Mouse (Mus musculus): ENCODE measurements around the gene Prep. TPM values are rescaled to one million over a fixed set of nuclear protein-coding genes. Genes with fewer than 3 reads are reported as not detected.
A peak's percentile ranks its signal among the peaks of the same experiment; 100 is the strongest.
"Not testable (repeated sequence)": the region's sequence is repeated elsewhere in the genome, so short reads cannot be mapped to it uniquely, and the experiment has no call there.

The Prep gene
- polyA plus RNA-seq, 1 experiment from 2014 or later, result 41.7 TPM

GRCm38 (mm10) chr10:45080490-45080889, 13.5 kb downstream of the Prep start:
- Histone ChIP-seq H3K4me1 (peaks cover 51% of the 10 kb centered on the region), H3K27me3 (replicated peaks; ENCODE audit: low read depth, poor library complexity, severe bottlenecking) (no peaks in the 10 kb centered on the region), H3K36me3 (replicated peaks) (peaks cover 56% of the 10 kb centered on the region), H3K27ac (replicated peaks) (no peak overlapping the region), H3K9me3 (no peaks in the 10 kb centered on the region), H3K4me3 (no peak overlapping the region)
- DNase-seq (ENCODE audit: low spot score), result no peak
- 81% methylated on average over 6 of the region's 6 CpGs for WGBS

- H3K27ac ChIP-seq (replicated peaks), result no peak overlapping the region
- peaks cover 33% of the 10 kb centered on the region for H3K4me1 ChIP-seq
- H3K36me3 ChIP-seq (replicated peaks), result peaks cover 65% of the 10 kb centered on the region
- H3K4me3 ChIP-seq, result no peak overlapping the region
- H3K9me3 ChIP-seq, result no peaks in the 10 kb centered on the region
- no peak for DNase-seq (ENCODE audit: low spot score)
- 67% methylated on average over 2 of the region's 2 CpGs for WGBS
- H3K27me3 ChIP-seq (replicated peaks; ENCODE audit: low read depth, poor library complexity, severe bottlenecking), result no peaks in the 10 kb centered on the region
Measured at GRCm38 (mm10) chr10:45082730-45083129, 15.7 kb downstream of the Prep start.

- Histone ChIP-seq H3K4me1 (peaks cover 30% of the 10 kb centered on the region), H3K27ac (replicated peaks) (peak overlapping the region; percentile 55), H3K36me3 (replicated peaks) (peaks cover 67% of the 10 kb centered on the region)
- H3K4me3 ChIP-seq; H3K9me3 ChIP-seq; H3K27me3 ChIP-seq (replicated peaks; ENCODE audit: low read depth, poor library complexity, severe bottlenecking); DNase-seq (ENCODE audit: low spot score): not testable (repeated sequence)
- 32% methylated on average over 7 of the region's 7 CpGs for WGBS
Measured at GRCm38 (mm10) chr10:45084002-45084401, 17.0 kb downstream of the Prep start.

DNA sequence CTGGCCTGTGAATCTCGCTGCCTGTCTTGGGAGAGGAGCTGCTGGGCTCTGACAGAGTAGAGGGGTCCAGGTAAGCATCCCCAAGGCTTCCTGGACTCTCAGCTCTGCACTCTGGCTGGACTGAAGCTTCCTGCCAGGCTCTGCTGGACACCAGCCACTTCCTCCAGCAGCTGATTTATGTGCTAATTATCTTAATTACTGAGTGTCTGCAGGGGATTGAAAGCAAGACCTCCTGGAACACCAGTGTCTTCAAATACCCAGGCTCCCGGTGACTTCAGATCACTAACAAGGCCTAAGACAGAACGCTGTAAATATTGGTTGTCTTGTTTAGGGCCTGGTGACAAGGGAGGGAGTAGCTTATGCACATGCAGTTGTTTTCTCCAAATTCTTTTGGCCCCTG, 17.5 kb downstream of the Prep start:
- Histone ChIP-seq H3K27me3 (replicated peaks; ENCODE audit: low read depth, poor library complexity, severe bottlenecking) (no peaks in the 10 kb centered on the region), H3K27ac (replicated peaks) (peak overlapping the region; percentile 55), H3K9me3 (no peaks in the 10 kb centered on the region), H3K4me3 (no peak overlapping the region), H3K4me1 (peaks cover 30% of the 10 kb centered on the region), H3K36me3 (replicated peaks) (peaks cover 69% of the 10 kb centered on the region)
- WGBS, result 27% methylated on average over 3 of the region's 3 CpGs
- no peak for DNase-seq (ENCODE audit: low spot score)

DNA sequence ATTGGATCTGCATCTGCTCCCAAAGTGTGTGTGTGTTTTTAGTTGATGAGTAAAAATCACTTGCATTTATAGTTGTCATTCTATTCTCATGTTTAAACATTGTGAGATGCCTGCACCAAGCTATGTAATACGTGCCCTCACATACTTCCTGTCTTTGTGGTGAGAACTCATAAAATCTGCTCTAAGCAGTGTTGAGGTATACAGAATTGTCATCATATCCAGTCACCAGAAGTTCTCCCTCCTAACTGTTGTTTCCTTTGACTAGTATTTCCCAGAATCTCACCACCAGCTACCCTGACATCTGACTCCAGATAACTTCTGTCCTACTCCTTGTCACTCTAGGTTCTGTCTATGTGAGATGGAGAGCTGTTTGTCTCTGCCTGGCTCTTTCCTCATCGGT, 18.3 kb downstream of the Prep start:
- no peak for DNase-seq (ENCODE audit: low spot score)
- peaks cover 69% of the 10 kb centered on the region for H3K36me3 ChIP-seq (replicated peaks)
- peaks cover 22% of the 10 kb centered on the region for H3K4me1 ChIP-seq
- WGBS, result 88% methylated on average over 2 of the region's 2 CpGs
- H3K9me3 ChIP-seq, result no peaks in the 10 kb centered on the region
- H3K4me3 ChIP-seq, result no peak overlapping the region
- no peaks in the 10 kb centered on the region for H3K27me3 ChIP-seq (replicated peaks; ENCODE audit: low read depth, poor library complexity, severe bottlenecking)
- no peak overlapping the region for H3K27ac ChIP-seq (replicated peaks)

DNA sequence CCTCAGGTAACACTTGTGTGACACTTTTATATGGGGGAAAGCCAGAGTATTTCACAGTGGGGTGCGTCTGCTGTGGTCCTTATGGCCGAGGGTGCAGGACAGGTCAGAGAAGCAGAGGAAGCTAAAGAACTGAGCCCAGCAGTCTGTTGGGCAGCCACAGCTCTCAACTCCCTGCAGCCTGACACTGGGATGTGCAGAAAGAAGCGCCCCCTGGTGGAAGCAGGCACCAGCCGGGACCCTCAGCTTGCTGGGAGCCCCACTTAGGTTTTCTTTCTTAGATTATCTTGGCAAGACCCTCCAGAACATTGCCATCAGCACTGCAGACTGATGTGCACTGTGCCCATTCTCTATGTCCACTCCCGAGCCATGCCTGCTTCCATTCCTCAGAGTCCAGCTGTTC, 19.6 kb downstream of the Prep start:
- peak; percentile 48 for DNase-seq (ENCODE audit: low spot score)
- H3K27ac ChIP-seq (replicated peaks), result no peak overlapping the region
- peaks cover 70% of the 10 kb centered on the region for H3K36me3 ChIP-seq (replicated peaks)
- 59% methylated on average over 5 of the region's 5 CpGs for WGBS
- H3K9me3 ChIP-seq, result no peaks in the 10 kb centered on the region
- H3K27me3 ChIP-seq (replicated peaks; ENCODE audit: low read depth, poor library complexity, severe bottlenecking), result no peaks in the 10 kb centered on the region
- H3K4me3 ChIP-seq, result no peak overlapping the region
- peaks cover 21% of the 10 kb centered on the region for H3K4me1 ChIP-seq

DNA sequence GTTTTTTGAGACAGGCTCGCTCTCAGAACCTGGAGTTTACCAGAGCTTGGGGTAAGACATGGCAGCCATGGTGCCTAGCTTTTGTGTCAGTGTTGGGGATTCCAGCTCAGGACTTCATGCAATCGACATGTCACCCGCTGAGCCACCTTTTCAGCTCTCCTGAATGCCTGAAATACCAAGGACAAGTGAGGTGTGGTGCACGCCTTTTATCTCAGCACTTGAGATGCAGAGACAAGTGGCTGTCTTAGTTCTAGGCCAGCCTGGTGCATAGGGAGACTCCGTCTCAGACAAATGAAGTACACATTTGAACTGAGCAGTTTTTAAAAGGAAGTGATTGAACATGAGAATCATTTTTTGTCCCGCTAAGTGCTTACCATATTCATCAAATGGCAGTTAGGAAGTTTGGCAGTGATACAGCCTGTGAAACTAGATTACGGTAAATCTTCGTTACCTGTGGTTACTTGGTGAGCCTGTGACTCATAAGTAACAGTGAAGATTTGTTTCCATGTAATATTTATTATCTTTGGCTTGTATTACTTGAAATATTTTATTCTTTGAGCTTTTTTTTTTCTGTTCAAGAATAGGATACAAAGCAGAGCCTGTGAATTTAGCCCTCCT, 24.6 kb downstream of the Prep start:
- Histone ChIP-seq H3K27ac (replicated peaks) (no peak overlapping the region), H3K36me3 (replicated peaks) (peaks cover 95% of the 10 kb centered on the region), H3K4me3 (no peak overlapping the region), H3K4me1 (no peaks in the 10 kb centered on the region), H3K9me3 (no peaks in the 10 kb centered on the region), H3K27me3 (replicated peaks; ENCODE audit: low read depth, poor library complexity, severe bottlenecking) (no peaks in the 10 kb centered on the region)
- WGBS, result 71% methylated on average over 8 of the region's 8 CpGs
- DNase-seq (ENCODE audit: low spot score), result no peak

DNA sequence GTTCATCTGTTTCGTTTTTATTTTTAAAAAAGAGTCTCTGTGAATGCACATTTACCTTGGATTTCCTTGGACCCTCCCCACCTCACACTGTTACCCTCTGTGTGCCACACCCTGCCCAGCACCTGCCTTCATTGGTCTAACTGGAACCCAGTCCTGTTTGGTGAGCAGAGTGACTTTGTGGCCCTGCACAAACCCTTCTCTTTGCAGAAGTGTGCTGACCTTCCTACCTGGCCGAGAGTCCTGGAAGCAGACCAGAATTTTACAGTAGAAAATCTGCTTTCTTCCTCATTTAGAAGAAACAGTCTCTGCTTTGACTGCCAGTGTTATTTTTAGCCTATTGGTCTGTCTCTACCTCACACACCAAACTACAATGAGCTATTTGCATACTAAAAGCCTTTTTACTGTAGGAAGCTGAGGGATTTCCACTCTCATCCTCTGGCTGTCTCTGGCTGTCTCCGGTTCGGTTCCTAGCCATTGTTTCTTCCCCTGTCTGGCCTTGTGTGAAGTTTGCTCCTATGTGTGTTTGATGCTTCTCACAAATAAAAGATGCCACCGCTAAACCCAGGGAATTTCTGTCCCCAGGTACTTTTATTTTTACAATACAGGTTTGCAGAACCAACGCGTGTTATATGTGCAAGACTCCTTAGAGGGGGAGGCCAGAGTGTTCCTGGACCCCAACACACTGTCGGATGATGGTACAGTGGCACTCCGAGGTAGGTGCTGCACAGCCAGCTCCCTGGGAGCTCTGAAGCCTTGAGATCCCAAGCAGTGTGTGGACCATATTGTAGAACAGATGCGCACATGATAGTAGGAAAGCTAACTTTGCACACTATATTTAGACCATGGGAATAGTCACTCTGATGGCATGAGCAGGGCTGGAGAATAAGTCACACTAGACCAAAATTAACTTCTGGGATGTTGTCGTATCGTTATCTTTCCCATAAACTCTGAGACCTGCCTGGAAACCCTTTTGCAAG, 25.4 kb downstream of the Prep start:
- H3K9me3 ChIP-seq, result no peaks in the 10 kb centered on the region
- no peak for DNase-seq (ENCODE audit: low spot score)
- H3K36me3 ChIP-seq (replicated peaks), result peaks cover 95% of the 10 kb centered on the region
- no peak overlapping the region for H3K4me3 ChIP-seq
- no peaks in the 10 kb centered on the region for H3K27me3 ChIP-seq (replicated peaks; ENCODE audit: low read depth, poor library complexity, severe bottlenecking)
- no peaks in the 10 kb centered on the region for H3K4me1 ChIP-seq
- no peak overlapping the region for H3K27ac ChIP-seq (replicated peaks)
- 83% methylated on average over 12 of the region's 12 CpGs for WGBS

- Histone ChIP-seq H3K36me3 (replicated peaks) (peaks cover 88% of the 10 kb centered on the region), H3K27me3 (replicated peaks; ENCODE audit: low read depth, poor library complexity, severe bottlenecking) (no peaks in the 10 kb centered on the region), H3K27ac (replicated peaks) (no peak overlapping the region), H3K4me3 (no peak overlapping the region), H3K9me3 (no peaks in the 10 kb centered on the region), H3K4me1 (no peaks in the 10 kb centered on the region)
- DNase-seq (ENCODE audit: low spot score), result no peak
- WGBS, result 93% methylated on average over 2 of the region's 2 CpGs
Measured at GRCm38 (mm10) chr10:45098751-45099150, 31.7 kb downstream of the Prep start.

DNA sequence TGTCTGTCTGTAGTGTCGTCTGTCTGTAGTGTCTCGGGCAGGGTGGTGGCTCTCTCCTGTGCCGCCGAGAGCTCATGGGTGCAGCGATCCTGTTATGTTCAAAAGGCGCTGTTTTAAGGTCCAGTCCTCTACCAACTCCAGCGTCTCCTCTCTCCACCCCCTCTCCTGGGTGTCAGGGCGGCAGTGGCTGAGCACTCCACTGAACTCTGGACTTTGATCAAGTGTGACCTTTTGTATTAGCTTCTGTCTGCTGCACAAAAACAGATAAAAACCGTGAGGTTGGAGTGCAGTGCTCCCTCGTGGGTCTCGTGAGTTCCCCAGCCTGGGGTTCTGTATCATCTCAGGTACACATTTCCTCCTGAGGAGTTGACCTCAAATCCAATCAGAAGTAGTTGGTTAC, 33.5 kb downstream of the Prep start:
- Histone ChIP-seq H3K27ac (replicated peaks) (no peak overlapping the region), H3K4me1 (no peaks in the 10 kb centered on the region), H3K9me3 (no peaks in the 10 kb centered on the region), H3K4me3 (no peak overlapping the region), H3K27me3 (replicated peaks; ENCODE audit: low read depth, poor library complexity, severe bottlenecking) (no peaks in the 10 kb centered on the region), H3K36me3 (replicated peaks) (peaks cover 82% of the 10 kb centered on the region)
- DNase-seq (ENCODE audit: low spot score), result no peak
- 90% methylated on average over 11 of the region's 11 CpGs for WGBS

- DNase-seq (ENCODE audit: low spot score), result no peak
- Histone ChIP-seq H3K9me3 (no peaks in the 10 kb centered on the region), H3K27ac (replicated peaks) (no peak overlapping the region), H3K36me3 (replicated peaks) (peaks cover 75% of the 10 kb centered on the region), H3K27me3 (replicated peaks; ENCODE audit: low read depth, poor library complexity, severe bottlenecking) (no peaks in the 10 kb centered on the region), H3K4me3 (no peak overlapping the region), H3K4me1 (no peaks in the 10 kb centered on the region)
- 80% methylated on average over 11 of the region's 11 CpGs for WGBS
Measured at GRCm38 (mm10) chr10:45103184-45103583, 36.2 kb downstream of the Prep start.

GRCm38 (mm10) chr10:45104098-45104497, 37.1 kb downstream of the Prep start:
- Histone ChIP-seq H3K4me3 (no peak overlapping the region), H3K9me3 (no peaks in the 10 kb centered on the region), H3K27me3 (replicated peaks; ENCODE audit: low read depth, poor library complexity, severe bottlenecking) (no peaks in the 10 kb centered on the region), H3K4me1 (no peaks in the 10 kb centered on the region), H3K36me3 (replicated peaks) (peaks cover 75% of the 10 kb centered on the region), H3K27ac (replicated peaks) (no peak overlapping the region)
- DNase-seq (ENCODE audit: low spot score), result no peak
- 91% methylated on average over 7 of the region's 7 CpGs for WGBS

DNA sequence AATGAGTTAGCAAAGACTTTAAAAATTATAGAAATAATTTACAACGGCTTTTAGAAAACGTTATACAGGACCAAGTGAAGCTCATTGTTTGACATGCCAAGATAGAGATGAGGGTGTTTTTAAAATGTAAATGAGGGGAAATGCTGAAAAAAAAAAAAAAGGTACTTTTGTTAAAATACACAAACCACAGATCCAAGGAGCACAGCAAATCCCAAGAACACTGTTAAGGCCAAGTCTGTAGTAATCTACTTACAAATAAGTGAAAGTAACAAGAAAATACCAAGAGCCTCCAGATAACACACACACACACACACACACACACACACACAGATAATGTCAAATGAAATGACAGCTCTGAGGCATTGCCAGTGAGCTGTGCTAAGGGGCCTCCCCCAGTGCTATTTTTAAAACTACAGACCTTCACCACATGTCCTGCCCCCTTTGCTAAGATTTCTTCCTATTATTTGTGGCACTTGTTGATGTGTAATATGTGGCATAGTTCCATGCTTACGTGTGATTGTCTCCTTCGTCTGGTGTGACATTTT, 37.6 kb downstream of the Prep start:
- H3K27ac ChIP-seq (replicated peaks), result no peak overlapping the region
- H3K36me3 ChIP-seq (replicated peaks), result peaks cover 75% of the 10 kb centered on the region
- H3K9me3 ChIP-seq, result no peaks in the 10 kb centered on the region
- DNase-seq (ENCODE audit: low spot score), result no peak
- no peak overlapping the region for H3K4me3 ChIP-seq
- no peaks in the 10 kb centered on the region for H3K27me3 ChIP-seq (replicated peaks; ENCODE audit: low read depth, poor library complexity, severe bottlenecking)
- no peaks in the 10 kb centered on the region for H3K4me1 ChIP-seq
- WGBS, result 93% methylated on average over 4 of the region's 4 CpGs

All from embryonic facial prominence, embryonic 10.5 days (tissue).